Mouse (Mus musculus) 3T3-L1 (cell line): ENCODE results near the gene Arrdc2.
A peak's percentile ranks its signal among the peaks of the same experiment; 100 is the strongest.

Experiments used
- DNase-seq: peaks from one replicate; pipeline ENCODE4 v3.0.0-alpha.2; 2015; ENCODE audit warnings: low read depth, low spot score

Arrdc2 gene

DNA sequence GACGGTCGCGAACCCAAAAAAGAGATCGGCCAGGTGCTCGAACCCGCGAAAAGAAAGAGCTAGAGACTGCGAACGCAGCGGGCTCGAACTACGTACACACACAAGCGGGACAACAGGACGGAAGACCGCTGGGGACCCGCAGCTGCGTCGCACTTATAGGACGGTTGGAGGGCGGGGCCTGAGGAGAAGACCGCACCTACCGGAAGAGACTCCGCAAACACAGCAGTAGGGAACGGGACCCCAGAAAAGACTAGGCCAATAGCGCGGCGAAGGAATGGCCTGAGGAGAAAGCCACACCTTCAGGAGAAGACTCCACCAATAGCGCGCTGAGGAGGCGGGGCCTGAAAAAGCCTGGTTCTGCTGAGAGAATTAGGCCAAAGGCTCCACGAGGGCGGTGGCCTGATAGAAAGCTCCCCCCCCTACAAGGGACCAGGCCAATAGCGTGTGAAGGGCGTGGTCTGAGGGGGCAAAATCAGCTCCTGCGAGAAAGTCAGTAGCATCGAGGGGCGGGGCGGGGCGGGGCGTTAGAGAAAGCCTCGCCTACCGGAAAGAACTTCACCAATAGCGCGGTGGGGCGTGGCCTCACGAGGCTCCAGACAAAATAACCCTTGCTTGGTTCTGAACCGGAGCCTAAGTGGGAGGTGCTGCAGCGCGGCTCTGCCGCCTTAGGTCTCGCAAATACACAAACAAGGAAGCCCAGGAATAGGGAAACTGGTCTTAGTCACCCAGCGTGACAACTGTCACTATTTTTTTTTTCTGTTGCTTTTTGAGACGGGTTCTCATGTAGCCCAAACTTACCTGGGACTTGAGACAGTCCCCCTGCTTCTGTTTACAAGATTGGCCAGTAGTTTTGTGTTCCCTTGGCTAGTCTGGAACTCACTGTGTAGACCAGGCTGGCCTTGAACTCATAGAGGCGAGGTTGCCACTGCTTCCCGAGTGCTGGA is at the start of gene Arrdc2:
Arrdc2 (minus strand) TSS at position 313 of the 944 bp plus-strand sequence.
- DNase-seq, result peak; percentile 100

DNA sequence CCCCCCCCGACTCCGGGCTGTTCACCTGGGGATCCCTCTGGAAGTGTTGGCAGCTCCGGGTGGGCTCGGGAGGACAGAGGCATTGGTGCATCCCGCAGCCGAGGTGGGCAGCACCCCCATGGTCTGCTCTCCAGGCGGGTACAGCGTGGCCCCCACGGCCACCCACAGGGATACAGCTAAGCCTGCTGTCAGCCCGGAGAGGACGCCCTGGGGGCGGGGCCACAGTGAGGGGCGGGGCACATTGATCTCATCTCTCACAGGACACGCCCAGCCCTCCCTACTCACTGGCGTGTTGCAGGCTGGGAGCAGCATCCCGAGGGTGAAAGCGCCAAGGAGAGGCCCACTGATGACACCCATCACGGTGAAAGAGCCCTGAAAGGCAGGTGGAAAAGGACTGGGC is 48.1 kb upstream of the Arrdc2 start:
- DNase-seq, result no peak

DNA sequence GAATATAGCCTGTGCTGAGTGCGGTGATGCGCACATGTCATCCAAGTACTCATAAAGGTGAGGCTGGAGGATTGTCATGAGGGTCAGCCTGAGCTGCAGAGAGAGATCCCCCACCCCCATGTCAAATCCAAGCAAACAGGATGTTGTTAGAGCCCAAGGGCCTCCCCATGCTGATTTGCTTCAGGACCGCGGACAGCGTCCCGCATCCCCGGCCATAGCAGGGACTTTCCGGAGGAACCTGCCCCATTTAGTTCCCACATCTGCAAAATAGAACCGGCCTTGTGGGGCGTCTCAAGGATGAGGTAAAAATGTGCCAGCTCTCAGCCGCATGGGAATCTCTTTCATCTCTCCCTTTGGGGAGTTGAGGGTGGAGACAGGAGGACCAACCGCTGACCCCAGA is 46.1 kb upstream of the Arrdc2 start:
- peak; percentile 79 for DNase-seq

DNA sequence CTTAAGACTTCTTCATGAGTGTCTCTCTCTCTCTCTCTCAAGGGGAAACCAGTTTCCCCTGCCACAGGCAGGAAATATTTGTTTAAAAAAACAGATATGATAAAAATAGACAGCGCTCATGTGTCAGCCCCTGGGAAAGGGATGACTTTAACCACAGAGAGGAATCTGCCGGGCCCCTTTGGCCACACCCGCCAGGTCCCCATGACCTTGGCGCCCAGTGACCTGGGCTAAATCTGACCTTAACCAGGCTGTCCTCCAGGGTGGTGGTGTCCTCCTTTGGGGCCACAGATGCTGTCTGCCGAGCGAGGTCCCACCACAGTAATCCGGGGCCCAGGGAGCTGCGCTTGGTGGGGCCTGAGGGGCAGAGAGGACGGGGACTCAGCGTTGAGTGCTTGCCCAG is 45.2 kb upstream of the Arrdc2 start:
- DNase-seq, result no peak

DNA sequence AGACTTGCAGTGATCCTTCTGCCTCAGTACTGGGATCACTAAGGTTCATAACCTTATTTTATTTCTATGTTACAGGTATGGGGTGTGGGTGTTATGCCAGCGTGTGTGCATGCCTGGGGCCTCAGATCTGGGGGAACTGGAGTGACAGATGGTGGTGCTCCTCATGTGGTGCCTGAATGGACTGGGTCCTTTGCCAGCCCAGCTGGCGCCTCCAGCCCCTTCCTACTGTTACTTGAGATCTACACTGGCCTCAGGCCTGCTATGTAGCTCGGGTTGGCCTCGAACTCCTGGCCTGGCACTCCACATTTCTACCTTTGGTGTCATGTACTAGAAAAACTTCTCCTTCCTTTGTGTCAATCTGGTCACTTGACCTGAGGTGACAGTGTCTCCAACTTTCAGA is 44.7 kb upstream of the Arrdc2 start:
- no peak for DNase-seq

DNA sequence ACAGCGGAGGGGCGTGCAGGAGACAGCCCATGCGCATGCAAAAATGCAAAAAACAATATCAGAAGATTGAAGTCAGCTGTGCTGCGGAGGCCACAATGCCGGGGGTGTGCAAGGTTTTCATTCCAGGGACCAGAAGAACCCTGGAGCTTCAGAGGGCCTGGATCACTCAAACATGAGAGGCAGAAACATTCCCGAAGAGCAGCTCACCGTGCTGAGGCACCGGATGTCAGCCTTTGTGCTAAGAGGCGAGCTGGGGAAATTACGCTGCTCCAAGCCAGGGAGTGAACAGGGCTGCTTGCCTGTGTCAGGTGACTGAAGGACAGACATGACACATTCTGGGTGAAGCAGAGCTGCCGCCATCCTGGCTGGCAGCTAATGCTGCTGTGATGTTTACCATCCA is 41.0 kb upstream of the Arrdc2 start:
- peak; percentile 89 for DNase-seq

DNA sequence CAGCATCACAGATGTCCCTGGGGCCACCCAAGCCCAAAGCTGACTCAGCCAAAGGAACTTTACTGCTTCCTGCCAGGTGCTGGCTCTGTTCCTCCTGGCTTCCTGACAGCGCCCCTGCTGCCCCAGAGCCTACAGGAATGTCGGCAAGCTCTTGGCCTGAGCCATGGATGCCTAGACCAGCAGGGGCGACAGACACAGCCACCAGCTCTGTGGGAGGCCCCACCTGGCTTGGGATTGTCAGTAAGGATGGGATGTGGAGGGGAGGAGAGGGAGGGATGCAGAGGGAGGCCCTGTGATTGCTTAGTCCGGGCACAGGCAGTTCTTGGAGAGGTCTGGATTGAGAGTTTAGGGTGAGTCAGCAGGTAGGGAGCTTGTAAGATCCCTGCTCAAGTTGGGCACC is 40.6 kb upstream of the Arrdc2 start:
- DNase-seq, result peak; percentile 86

DNA sequence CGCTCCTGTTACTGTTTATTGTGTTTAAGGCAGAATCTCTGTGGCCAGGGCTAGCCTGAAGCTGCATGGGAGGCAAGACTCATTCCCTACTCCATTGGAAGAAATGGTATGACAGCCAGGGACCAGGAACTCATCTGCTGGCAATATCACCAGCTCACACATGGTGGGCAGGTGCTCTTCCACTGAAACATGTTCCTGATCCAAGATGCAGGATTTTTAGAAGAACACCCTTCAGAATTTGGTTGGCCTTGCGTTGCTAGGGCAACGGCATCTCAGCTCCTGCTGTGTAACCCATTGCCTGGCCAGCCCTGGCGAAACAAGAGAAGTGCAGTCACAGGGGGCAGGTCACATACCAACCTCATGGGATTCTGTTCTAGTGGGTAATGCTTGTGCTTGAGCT is 40.0 kb upstream of the Arrdc2 start:
- DNase-seq, result peak; percentile 78

DNA sequence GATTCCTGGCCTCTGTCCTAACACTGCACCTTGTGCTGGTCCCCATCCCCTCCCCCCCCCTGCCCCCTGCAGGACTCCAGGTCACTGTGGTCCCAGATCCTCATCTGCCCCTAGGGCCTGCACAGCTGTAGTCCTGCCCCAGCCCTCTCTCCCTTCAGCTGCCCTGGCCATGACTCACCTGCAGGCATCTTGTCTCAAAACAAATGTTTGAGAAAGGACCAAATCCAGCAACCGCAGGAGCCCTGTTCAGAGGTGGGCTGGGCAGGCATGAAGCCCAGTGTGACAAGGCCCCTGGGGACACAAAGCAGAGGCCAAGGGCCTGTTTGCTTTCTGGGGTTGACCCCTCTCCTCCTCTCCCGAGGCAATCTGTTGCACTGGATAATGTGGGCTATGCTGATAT is 38.7 kb upstream of the Arrdc2 start:
- peak; percentile 86 for DNase-seq

DNA sequence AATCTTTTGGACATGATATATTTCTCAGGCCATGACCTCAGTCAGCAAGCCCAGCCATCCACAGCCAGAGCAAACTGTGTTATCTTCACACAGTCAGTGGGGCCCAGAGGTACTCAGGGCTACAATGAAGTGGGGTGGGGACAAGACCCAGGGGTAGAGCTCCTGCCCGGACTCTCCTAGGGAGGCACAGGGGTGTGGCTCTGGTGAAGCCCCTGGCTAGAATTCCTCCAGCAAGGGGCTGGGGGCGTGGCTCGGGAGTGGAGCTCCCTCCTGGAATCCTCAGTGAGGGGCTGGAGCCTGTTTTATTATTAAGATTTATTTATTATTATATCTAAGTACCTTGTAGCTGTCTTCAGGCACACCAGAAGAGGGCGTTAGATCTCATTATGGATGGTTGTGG is 36.9 kb upstream of the Arrdc2 start:
- DNase-seq, result no peak

DNA sequence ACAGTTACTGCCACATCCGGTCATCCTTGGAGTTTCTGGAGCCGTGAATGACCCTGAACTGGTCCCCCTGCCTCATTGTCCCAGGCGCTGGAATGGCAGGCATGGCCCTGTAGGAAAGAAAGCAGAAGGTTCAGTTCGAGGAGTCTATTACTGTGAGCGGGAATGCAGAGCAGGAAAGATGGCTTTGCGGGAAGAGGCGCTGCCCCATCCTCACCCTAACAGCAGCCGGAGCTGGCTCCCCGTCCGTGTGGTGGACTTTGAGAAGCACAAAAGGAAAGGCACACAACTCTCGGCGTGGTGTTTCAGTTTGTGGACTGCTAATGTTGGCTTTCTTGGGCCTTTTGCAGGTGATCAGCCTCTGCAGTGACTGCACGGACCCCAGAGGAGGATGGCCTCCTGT is 34.9 kb upstream of the Arrdc2 start:
- DNase-seq, result no peak

DNA sequence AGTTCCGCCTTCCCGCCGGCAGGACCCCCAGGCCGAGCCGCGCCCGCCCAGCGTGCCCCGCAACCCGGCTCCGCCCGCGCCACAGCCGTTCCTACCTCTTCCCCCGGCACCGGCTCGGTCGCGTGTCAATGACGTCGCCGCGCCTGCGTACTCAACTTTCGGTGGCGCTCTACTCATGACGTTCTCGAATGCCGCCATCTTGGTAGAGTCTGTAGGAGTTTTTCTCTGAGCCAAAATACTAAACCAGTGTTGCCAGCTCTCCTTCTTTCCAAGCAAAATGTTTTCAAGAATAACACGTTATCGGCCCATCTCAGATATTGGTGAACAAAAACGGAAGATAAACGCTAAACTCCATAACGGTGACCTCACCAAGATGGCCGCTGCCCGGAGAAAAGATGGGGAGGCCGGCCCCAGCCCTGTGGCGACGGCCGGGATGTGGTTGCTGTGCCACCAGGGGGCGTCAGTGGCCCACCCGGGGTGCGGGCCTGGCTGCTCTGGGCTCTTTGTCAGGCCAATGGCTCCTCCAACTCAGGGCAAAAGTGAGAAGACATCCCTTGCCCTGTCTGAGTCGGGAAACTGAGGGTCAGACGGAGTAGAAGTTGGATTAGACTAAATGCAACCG is 34.0 kb upstream of the Arrdc2 start, which contains the start of gene Ccdc124:
Ccdc124 (minus strand) TSS at position 572 of the 622 bp plus-strand sequence.
- DNase-seq, result peak; percentile 97

DNA sequence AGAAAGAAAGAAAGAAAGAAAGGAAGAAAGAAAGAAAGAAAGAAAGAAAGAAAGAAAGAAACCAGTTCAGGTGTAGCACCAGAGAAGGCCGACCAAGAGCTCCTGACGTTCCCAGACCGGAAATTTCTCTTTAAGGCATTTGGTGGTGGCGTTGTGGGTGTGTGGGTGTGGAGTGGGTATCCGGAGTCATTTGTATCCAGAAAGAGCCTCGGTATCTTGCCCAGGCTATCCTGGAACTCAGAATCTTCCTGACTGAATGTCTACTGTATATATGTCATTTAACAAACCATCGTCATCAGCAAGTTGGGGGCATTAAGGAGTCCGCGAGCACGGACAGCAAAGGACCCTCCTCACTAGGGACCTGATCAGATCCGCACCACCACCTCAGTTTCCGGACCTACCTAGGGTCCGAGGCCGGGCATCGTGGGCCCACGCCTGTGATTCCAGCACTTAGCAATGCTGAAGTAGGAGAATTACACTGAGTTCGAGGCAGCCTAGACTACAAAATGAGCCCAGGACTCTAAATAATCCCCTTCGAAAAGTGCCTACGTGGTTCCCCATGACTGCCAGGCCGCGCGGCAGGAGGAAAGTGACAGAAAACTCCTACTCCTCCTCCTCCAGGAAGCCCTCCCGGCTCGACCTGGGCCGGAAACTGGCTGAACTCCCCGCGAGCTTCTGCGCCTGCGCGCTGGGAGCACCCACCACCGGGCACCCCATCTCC is 33.3 kb upstream of the Arrdc2 start:
- peak; percentile 72 for DNase-seq

DNA sequence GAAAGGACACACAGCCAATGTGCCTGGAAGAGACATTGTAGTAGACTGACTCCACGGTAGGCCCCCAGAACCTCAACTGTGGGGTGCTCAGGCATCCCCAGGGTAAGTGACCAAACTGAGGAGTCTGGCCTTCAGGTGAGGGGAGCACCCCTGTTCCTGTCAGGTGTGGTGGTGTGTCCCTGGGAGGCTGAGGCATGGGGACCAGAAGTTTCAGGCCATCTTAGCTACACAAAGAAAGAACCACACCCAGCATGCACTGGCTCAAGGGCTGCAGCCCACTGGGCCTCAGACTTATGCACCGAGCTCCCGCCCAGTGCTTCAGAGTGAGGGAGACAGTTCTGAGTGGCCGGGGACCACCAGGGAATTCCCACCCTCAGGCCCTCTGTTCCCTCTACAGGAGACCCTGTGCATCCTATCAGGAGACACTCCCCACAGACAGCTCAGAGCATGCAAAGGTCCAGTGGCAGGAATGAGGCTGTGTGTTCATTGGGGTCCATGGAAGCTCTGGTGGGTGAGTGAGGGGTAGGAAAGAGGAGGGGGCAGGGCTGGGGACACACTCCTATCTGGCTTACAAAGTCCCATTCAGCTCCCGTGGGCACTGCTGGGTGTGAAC is 31.8 kb upstream of the Arrdc2 start:
- DNase-seq, result no peak

DNA sequence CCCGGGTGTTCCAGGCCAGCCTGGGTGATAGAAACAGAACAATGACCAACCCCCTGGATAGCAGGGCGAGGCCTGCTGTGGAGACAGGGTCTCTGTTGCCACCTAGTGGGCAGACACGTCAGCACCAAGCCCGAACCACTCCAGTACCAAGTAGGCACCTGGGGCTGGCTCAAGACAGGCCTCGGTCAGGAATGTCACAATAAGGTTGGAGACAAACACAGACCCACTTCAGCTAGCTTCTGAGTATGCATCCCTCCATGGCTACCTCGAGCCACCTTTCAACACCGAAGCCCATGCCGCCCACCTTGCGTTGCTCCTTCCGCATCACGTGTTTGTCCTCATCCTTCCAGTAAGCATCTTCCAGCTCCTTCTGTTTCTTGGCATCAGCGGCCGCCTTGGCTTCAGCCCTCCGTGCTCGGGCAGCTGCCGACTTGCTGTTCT is 30.1 kb upstream of the Arrdc2 start:
- DNase-seq, result peak; percentile 89

DNA sequence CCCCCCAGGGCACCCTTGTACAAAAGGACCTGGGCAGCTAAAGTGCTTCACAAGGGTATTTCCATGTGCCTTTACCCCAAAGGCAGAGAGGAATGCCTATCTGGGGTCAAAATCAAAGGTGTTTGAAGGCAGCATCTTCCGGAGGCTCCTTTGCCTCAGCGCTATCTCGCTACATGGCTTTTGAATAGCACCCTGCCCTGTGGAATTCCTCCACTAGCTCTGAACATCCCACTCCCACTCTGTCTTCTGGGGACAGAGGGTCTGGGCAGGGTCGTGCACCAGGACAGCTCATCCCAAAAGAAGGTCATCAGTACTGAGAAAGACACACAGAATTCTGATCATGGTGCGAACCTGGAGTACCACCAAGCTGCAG is 29.7 kb upstream of the Arrdc2 start:
- no peak for DNase-seq

DNA sequence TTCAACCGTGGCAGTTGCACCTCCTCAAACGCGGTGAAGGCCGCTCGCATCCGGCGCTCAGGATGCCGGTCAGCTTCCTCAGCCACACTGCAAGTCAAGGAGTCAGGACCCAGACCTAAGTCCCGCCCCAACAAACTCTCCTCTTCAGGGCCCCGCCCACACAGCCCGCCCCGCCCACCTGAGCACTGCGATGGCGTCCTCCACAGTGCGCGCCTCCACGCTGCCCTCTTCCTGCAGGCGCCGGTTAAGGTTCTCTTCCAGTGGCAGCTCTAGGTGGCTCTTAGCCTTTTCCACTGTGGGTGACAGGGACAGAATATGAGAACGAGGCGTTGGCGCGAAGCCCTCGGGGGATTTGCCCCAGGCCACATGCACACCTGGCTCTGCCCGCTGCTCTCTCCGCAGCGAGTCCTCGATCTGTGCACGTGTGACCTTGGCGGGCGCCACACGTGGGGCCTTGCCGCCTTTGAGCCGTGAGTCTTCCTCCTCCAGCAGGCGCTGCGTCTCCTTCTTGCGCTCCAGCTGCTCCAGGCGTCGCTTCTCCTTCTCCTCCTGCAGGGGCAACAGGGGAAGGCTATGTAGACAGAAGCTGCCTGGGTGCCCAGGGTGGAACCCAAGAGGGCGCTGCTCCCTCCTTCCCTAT is 29.2 kb upstream of the Arrdc2 start:
- no peak for DNase-seq

DNA sequence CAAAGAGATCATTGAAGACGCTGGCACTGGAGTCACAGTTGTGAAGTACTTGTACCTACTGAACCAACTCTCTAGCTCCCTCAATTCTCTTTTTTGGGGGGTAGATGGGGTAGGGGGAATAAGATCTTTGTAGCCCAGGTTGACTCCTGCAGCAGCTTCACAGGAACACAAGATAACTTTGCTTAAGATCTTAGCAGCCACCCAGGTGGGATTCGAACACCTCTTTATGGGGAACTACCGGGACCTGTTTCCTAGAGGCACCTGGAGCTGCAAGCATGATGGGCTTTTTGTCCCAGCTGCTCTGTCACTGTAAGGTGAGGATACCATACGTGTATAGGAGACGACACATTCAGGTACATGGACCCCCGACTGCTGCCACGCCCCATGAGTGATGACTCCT is 27.0 kb upstream of the Arrdc2 start:
- DNase-seq, result no peak

DNA sequence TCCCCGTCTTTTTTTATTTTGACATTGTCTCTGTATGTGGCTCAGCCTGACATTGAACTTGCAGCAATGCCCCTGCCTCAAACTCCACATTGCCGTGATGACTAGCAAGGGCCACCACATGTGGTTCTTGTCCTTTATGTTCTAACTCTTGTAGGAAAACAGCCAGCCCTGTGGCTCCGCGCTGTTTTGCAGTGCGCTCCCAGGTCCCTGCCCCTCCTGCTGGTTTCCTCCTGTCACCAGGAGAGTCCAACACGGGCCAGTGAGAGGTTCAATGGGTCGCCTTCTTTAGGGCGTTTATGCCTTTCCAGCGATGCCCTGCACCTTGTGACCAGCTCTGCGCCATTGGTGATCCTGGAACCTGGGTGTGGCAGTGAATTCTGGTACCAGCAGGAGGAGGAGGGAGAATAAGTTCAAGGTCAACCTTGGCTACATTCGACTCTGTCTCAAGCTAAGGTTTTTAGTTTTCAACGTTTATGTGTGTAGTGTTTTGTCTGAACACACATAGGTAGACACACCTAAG is 26.5 kb upstream of the Arrdc2 start:
- DNase-seq, result no peak

DNA sequence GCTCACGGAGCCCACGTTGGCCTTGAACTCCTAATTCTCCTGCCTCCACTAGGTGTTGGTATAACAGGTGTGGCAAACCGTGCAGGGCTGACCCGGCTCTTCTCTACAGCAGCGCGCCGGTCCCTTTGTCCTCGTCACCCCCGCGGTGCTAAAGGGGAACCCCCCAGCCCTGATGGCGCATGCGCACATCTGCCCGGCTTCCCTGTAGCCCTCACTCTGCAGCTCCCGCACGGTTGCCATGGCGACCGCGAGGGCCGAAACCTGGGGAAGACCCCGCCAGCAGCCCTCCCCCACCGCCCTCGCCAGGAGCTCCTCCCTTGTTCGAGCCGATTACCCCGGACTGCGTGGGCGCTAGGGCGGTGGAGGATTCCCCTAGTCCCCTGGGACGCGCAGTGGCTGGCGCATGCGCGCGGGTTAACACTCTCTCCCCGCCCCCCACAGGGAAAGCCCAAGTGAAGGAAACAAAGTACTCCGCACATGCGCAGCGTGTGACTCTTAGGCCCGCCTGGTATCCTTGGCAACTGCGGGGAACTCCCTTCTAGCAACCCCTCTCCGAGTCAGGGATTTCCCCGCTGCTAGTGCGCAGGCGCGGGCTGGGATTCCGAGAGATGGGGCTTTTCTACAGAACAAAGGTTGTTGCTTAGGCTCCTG is 26.0 kb upstream of the Arrdc2 start:
- DNase-seq, result peak; percentile 100
